Mouse (Mus musculus) heart, adult 2 months (tissue): Measurements from ENCODE around the gene Hmgn1. TPM values are rescaled to one million over a fixed set of nuclear protein-coding genes. Genes with fewer than 3 reads are reported as not detected.

Source experiments
- DNase-seq, 2 experiments: peaks; one replicate each; pipeline ENCODE4 v3.0.0; 2021
- H3K27ac ChIP-seq: fragments of 200-600 bp; 2 replicates; pipeline ENCODE4 v1.8.1; 2022
- H3K27me3 ChIP-seq: fragments of 200-500 bp; 2 replicates; pipeline ENCODE4 v1.6.1; 2012; ENCODE audit warnings: mild to moderate bottlenecking, low read length, inconsistent platforms, mixed read lengths; ENCODE audit not compliant: control insufficient read depth, insufficient read depth
- H3K36me3 ChIP-seq: fragments of 200-500 bp; 2 replicates; pipeline ENCODE4 v1.6.1; 2012; ENCODE audit warnings: low read length, inconsistent platforms; ENCODE audit not compliant: control insufficient read depth, insufficient read depth
- H3K4me1 ChIP-seq: fragments of 200-500 bp; 2 replicates; pipeline ENCODE4 v1.6.1; 2011; ENCODE audit warnings: low read length; ENCODE audit not compliant: control insufficient read depth, insufficient read depth
- H3K4me3 ChIP-seq: fragments of 200-600 bp; 2 replicates; pipeline ENCODE4 v1.8.1; 2022
- H3K79me2 ChIP-seq: fragments of 200-500 bp; replicated peaks from 2 replicates; pipeline ENCODE4 v1.6.1; 2012; ENCODE audit warnings: mild to moderate bottlenecking, inconsistent platforms, low read length, moderate library complexity, mixed read lengths; ENCODE audit not compliant: control insufficient read depth, insufficient read depth
- H3K9ac ChIP-seq: fragments of 200-500 bp; 2 replicates; pipeline ENCODE4 v1.6.1; 2012; ENCODE audit warnings: low read depth, mild to moderate bottlenecking, control low read depth, inconsistent platforms, low read length, mixed read lengths
- CTCF ChIP-seq: fragments of 200-600 bp; IDR thresholded peaks from 2 replicates; pipeline ENCODE4 v1.8.1; 2022; ENCODE audit warnings: antibody characterized with exemption, mild to moderate bottlenecking, moderate library complexity
- EP300 ChIP-seq: fragments of 200-500 bp; IDR thresholded peaks from 2 replicates; pipeline ENCODE4 v1.6.1; 2011; ENCODE audit warnings: low read depth, low read length, control low read depth; ENCODE audit not compliant: insufficient read depth
- POLR2A ChIP-seq: fragments of 200-500 bp; IDR thresholded peaks from 2 replicates; pipeline ENCODE4 v1.6.1; 2011; ENCODE audit warnings: mild to moderate bottlenecking, low read depth, low read length, control low read depth; ENCODE audit not compliant: insufficient read depth
- WGBS: fragments of 180-500 bp; shearing (Covaris S2); methylation state at CpG from one replicate; pipeline ENCODE4 v1.1.7; 2018; 5-methylcytosine and 5-hydroxymethylcytosine counted together
- intact Hi-C: fragments of 180-260 bp; cut with DNase I; formaldehyde crosslinking; loops from one replicate; pipeline ENCODE4 v1.15.1; 2025
- polyA plus RNA-seq: library from polyadenylated mRNA; depleted of rRNA; stranded (reverse); fragments of >200 nt; gene quantifications from 2 replicates; pipeline ENCODE4 v1.2.3, GENCODE M21; 2012
- total RNA-seq, 2 experiments: library from RNA; stranded (reverse); gene quantifications; 2 replicates each; pipeline ENCODE4 v1.2.3; 2021

Gene Hmgn1
- total and polyA plus RNA-seq, 3 experiments, result 14.6 to 53.1 (median 47.9) TPM

GRCm38 (mm10) chr16:96160927-96161326, 33.4 kb upstream of the Hmgn1 start:
- H3K27me3 ChIP-seq, result no peaks in the 10 kb centered on the region
- intact Hi-C loops, result no loop called here
- WGBS, result 86% methylated on average over 1 of the region's 1 CpGs

DNA sequence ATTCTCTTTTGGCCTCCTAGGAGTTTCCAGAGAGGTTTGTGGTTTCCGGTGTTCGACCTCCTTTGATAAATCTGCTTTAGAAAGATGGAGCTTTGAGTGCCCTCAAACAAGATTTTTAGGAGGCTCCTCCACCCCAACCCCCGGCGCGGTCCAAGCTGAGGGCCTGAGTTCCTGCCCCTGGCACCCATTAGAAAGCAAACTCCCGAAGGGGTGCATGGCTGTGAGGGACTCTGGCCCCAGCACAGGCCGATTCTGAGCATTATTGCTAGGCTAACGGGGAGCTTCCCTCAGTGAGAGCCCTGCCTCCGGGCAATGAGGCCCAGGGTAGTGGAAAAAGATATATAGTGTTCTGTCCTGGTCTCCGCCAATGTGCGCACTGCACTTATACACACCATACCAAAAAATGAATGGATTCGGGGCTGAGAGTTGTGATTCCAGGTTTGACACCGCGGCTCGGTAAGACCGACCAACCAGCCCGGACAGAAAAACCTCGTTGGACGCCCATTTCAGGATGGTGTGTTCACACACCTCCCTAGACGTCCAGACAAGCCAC, 32.3 kb upstream of the Hmgn1 start:
- Histone ChIP-seq H3K27me3 (no peaks in the 10 kb centered on the region), H3K79me2 (no peaks in the 10 kb centered on the region), H3K4me1 (peaks cover 4% of the 10 kb centered on the region), H3K9ac (no peak overlapping the region; the same call in 1 of the 2 replicates), H3K27ac (peak overlapping the region; percentile 80), H3K36me3 (no peaks in the 10 kb centered on the region), H3K4me3 (peak overlapping the region; percentile 60)
- 87% methylated on average over 20 of the region's 20 CpGs for WGBS
- DNase-seq, result no peak
- no peak for TF ChIP-seq EP300
- intact Hi-C loops, result no loop called here

More at GRCm38 (mm10) chr16:96160927-96161326, 33.4 kb upstream of the Hmgn1 start:
- no peak for DNase-seq
- H3K4me3 ChIP-seq, result no peak overlapping the region
- no peak for TF ChIP-seq CTCF
- no peak for TF ChIP-seq EP300
- no peak for TF ChIP-seq POLR2A
- peaks cover 4% of the 10 kb centered on the region for H3K4me1 ChIP-seq
- no peak overlapping the region for H3K9ac ChIP-seq
- no peak overlapping the region for H3K27ac ChIP-seq
- H3K36me3 ChIP-seq, result no peaks in the 10 kb centered on the region
- H3K79me2 ChIP-seq, result no peaks in the 10 kb centered on the region

DNA sequence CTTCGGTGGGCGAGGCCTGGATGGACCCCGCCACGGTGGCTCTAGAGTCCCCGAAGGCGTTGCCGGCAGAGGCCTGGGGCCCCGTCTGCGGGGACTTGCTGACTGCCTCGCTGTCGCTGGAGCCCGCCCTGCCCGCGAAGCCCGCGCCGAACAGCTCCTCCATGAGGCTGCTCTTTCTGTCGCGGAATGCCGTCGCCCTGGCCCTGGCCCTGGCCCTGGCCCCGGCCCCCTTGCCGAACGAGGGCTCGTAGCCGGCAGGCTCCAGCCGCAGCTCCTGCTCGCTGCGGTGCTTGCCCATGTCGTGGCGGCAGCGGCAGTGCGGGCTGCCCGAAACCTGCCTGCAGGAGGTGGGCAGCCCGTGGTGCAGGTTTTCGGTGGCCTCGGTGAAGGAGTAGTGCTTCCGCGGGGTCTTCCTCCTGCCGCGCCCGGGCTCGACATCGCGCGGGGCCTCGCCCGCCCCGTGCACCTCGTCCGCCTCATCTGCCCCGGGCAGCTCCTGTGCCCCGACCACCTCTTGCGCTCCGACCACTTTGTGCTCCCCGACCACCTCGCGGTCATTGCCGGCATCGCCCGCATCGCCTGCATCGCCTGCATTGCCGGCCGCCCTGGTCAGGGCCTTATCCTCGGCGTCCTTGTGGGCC, 31.7 kb upstream of the Hmgn1 start:
- peak overlapping the region; percentile 80 for H3K27ac ChIP-seq

GRCm38 (mm10) chr16:96158511-96159080, 31.1 kb upstream of the Hmgn1 start:
- TF ChIP-seq POLR2A (no peak), CTCF (no peak), EP300 (no peak)
- H3K27me3 ChIP-seq, result no peaks in the 10 kb centered on the region
- intact Hi-C loops, result no loop called here
- H3K79me2 ChIP-seq, result no peaks in the 10 kb centered on the region
- 47% methylated on average over 12 of the region's 12 CpGs for WGBS
- peak overlapping the region; percentile 60 for H3K4me3 ChIP-seq
- peaks cover 4% of the 10 kb centered on the region for H3K4me1 ChIP-seq
- peak overlapping the region; percentile 96 for H3K9ac ChIP-seq
- no peaks in the 10 kb centered on the region for H3K36me3 ChIP-seq
- H3K27ac ChIP-seq, result peak overlapping the region; percentile 80
- DNase-seq, result peak in 1 of 2 experiments; percentile 30

More for the DNA sequence above, 31.7 kb upstream of the Hmgn1 start:
- Histone ChIP-seq H3K9ac (peak overlapping the region; percentile 96), H3K4me3 (peak overlapping the region; percentile 60), H3K4me1 (peaks cover 4% of the 10 kb centered on the region), H3K27me3 (no peaks in the 10 kb centered on the region), H3K79me2 (no peaks in the 10 kb centered on the region), H3K36me3 (no peaks in the 10 kb centered on the region)
- intact Hi-C loops, result no loop called here
- 2% methylated on average over 67 of the region's 67 CpGs for WGBS
- peak; percentile 69 to 76 for DNase-seq
- TF ChIP-seq POLR2A (no peak), EP300 (no peak), CTCF (peak; percentile 65)

- no peaks in the 10 kb centered on the region for H3K79me2 ChIP-seq
- no peaks in the 10 kb centered on the region for H3K36me3 ChIP-seq
- peak in 1 of 2 experiments; percentile 37 for DNase-seq
- 70% methylated on average over 11 of the region's 11 CpGs for WGBS
- no peak overlapping the region for H3K4me3 ChIP-seq
- H3K27me3 ChIP-seq, result no peaks in the 10 kb centered on the region
- no peak overlapping the region for H3K27ac ChIP-seq
- TF ChIP-seq POLR2A (no peak), CTCF (no peak), EP300 (no peak)
- intact Hi-C loops, result no loop called here
- H3K9ac ChIP-seq, result no peak overlapping the region
- peaks cover 4% of the 10 kb centered on the region for H3K4me1 ChIP-seq
Measured at GRCm38 (mm10) chr16:96157171-96157570, 29.6 kb upstream of the Hmgn1 start.

- no peak overlapping the region for H3K4me3 ChIP-seq
- peaks cover 5% of the 10 kb centered on the region for H3K4me1 ChIP-seq
- DNase-seq, result no peak
- H3K36me3 ChIP-seq, result no peaks in the 10 kb centered on the region
- WGBS, result 78% methylated on average over 8 of the region's 8 CpGs
- no peak overlapping the region for H3K9ac ChIP-seq
- TF ChIP-seq POLR2A, result no peak
- no peak for TF ChIP-seq CTCF
- no peaks in the 10 kb centered on the region for H3K27me3 ChIP-seq
- H3K79me2 ChIP-seq, result no peaks in the 10 kb centered on the region
- no peak overlapping the region for H3K27ac ChIP-seq
- intact Hi-C loops, result no loop called here
Measured at GRCm38 (mm10) chr16:96156019-96156418, 28.5 kb upstream of the Hmgn1 start.
